Mouse (Mus musculus) limb, embryonic 14.5 days (tissue): Measurements from ENCODE around the gene Tspan3. TPM values are rescaled to one million over a fixed set of nuclear protein-coding genes. Genes with fewer than 3 reads are reported as not detected.
A peak's percentile ranks its signal among the peaks of the same experiment; 100 is the strongest.

Experiments used
- ATAC-seq: fragments of 200-750 bp; cut with Nextera tagmentation; 2 replicates; pipeline ENCODE4 v1.8.0; 2017; ENCODE audit warnings: low read depth, moderate number of reproducible peaks, moderate TSS enrichment; ENCODE audit not compliant: low FRiP score
- DNase-seq: peaks from one replicate; pipeline ENCODE4 v3.0.0-alpha.2; 2015; ENCODE audit warnings: low spot score
- H3K27ac ChIP-seq: fragments of 300-500 bp; sonication (generic); replicated peaks from 2 replicates; pipeline ENCODE4 v1.5.1; 2014; ENCODE audit warnings: low read depth, mild to moderate bottlenecking, low read length, moderate library complexity, mixed read lengths
- H3K27me3 ChIP-seq: fragments of 300-500 bp; sonication (generic); 2 replicates; pipeline ENCODE4 v1.6.1; 2014; ENCODE audit warnings: low read length, mixed read lengths; ENCODE audit not compliant: control insufficient read depth, insufficient read depth
- H3K36me3 ChIP-seq: fragments of 300-500 bp; sonication (generic); 2 replicates; pipeline ENCODE4 v1.6.1; 2014; ENCODE audit warnings: mild to moderate bottlenecking, low read length, moderate library complexity, mixed read lengths; ENCODE audit not compliant: control insufficient read depth, insufficient read depth
- H3K4me1 ChIP-seq: fragments of 300-500 bp; sonication (generic); 2 replicates; pipeline ENCODE4 v1.6.1; 2014; ENCODE audit warnings: antibody characterized with exemption, low read length, mixed read lengths; ENCODE audit not compliant: control insufficient read depth, insufficient read depth
- H3K4me2 ChIP-seq: fragments of 300-500 bp; sonication (generic); replicated peaks from 2 replicates; pipeline ENCODE4 v1.6.1; 2014; ENCODE audit warnings: low read depth, mild to moderate bottlenecking, low read length, moderate library complexity; ENCODE audit not compliant: severe bottlenecking
- H3K4me3 ChIP-seq: fragments of 300-500 bp; sonication (generic); replicated peaks from 2 replicates; pipeline ENCODE4 v1.5.1; 2014; ENCODE audit warnings: low read length
- H3K9ac ChIP-seq: fragments of 300-500 bp; sonication (generic); 2 replicates; pipeline ENCODE4 v1.6.1; 2014; ENCODE audit warnings: mild to moderate bottlenecking, low read depth, low read length, moderate library complexity; ENCODE audit not compliant: severe bottlenecking
- H3K9me3 ChIP-seq: fragments of 300-500 bp; sonication (generic); 2 replicates; pipeline ENCODE4 v1.6.1; 2016; ENCODE audit warnings: low read length; ENCODE audit not compliant: control insufficient read depth
- POLR2A ChIP-seq: fragments of 200-500 bp; IDR thresholded peaks from 2 replicates; pipeline ENCODE4 v1.8.0; 2012; ENCODE audit warnings: inconsistent platforms, mild to moderate bottlenecking, moderate library complexity, borderline replicate concordance; ENCODE audit not compliant: insufficient read depth, insufficient read length; ENCODE audit errors: extremely low read depth
- WGBS: fragments of 180-500 bp; shearing (Covaris S2); extraction: QIAGEN DNeasy Blood & Tissue Kit; methylation state at CpG from one replicate; pipeline ENCODE4 v1.1.7; 2014; 5-methylcytosine and 5-hydroxymethylcytosine counted together
- polyA plus RNA-seq, 2 experiments: library from polyadenylated mRNA; depleted of rRNA in 1 of 2; stranded (reverse) in 1 of 2; unstranded in 1 of 2; fragments of >200 nt; fragmentation: Nextera tagmentation in 1 of 2; extraction: Ambion mirVana in 1 of 2; gene quantifications; 2 replicates each; pipeline versions ENCODE4 v1.2.1 to v1.2.3; 2012 to 2014

Gene Tspan3
- polyA plus RNA-seq, 2 experiments, result 359 to 516 TPM

DNA sequence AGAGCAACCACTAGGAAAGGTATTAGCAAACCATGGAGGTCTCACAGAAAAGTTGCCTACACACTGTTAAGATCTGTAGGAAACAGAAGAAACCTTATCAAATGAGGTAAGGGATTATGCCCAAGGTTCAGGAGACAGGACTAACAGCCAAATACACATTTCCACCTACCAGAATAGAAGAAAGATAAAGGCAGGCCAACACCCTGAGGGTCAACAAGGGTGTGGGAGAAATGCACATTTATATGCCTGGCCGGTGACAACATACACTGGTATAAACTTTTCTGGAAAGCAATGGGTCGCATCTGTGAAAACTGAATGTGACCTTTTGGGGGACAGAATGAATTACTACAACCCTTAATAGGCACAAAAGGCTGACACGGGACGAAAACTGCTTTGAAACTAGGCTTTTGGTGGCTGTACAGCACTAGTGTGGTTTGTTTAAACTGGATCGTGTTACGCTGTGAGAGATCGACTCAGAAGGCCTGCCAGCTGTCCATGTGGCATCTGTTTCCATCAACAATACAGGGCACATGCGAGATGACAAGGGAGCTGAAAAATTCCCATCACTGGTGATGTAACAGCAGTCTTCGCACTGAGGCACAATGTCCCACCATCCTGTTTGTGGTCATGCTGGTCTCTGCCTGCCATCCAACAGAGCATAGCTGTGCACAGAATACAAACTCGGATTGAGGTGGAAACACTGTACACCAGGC, 33.3 kb downstream of the Tspan3 start:
- DNase-seq (peak; percentile 33), ATAC-seq (peak; percentile 58; the same call in 1 of the 2 replicates)
- Histone ChIP-seq H3K27ac (no peak overlapping the region), H3K4me1 (no peaks in the 10 kb centered on the region), H3K4me2 (no peak overlapping the region), H3K9me3 (no peaks in the 10 kb centered on the region), H3K27me3 (no peaks in the 10 kb centered on the region), H3K9ac (no peak overlapping the region), H3K4me3 (no peak overlapping the region), H3K36me3 (peaks cover 84% of the 10 kb centered on the region)
- no peak for TF ChIP-seq POLR2A
- WGBS, result 70% methylated on average over 10 of the region's 10 CpGs

DNA sequence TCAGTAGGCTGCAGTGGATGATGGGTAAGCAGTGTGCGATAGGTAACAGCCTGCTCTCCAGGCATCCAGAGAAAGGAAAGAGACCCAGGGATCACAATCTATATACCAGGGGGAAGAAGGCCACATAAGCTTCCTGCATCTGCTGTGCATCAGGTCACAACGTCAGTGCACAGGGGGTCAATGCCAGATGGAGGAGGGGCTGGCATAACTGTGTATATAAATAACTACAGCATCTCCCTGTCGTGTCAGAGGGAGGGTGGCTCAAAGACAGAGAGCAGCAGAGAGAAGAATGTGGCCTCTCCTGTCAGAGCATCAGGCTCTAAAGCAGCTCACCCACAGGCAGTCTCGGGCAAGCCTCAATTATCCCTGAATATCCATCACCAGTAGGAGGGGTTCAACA, 34.7 kb downstream of the Tspan3 start:
- DNase-seq (no peak), ATAC-seq (no peak)
- Histone ChIP-seq H3K4me3 (no peak overlapping the region), H3K4me1 (no peaks in the 10 kb centered on the region), H3K27ac (no peak overlapping the region), H3K4me2 (no peak overlapping the region), H3K27me3 (no peaks in the 10 kb centered on the region), H3K36me3 (peaks cover 70% of the 10 kb centered on the region), H3K9me3 (no peaks in the 10 kb centered on the region), H3K9ac (no peak overlapping the region)
- WGBS, result 33% methylated on average over 4 of the region's 4 CpGs
- TF ChIP-seq POLR2A, result no peak

GRCm38 (mm10) chr9:56129951-56130350, 35.3 kb downstream of the Tspan3 start:
- Histone ChIP-seq H3K36me3 (peaks cover 64% of the 10 kb centered on the region), H3K4me3 (no peak overlapping the region), H3K4me2 (no peak overlapping the region), H3K9me3 (no peaks in the 10 kb centered on the region), H3K9ac (no peak overlapping the region), H3K27ac (no peak overlapping the region), H3K4me1 (no peaks in the 10 kb centered on the region), H3K27me3 (no peaks in the 10 kb centered on the region)
- 94% methylated on average over 3 of the region's 3 CpGs for WGBS
- DNase-seq, result no peak
- no peak for TF ChIP-seq POLR2A
- ATAC-seq, result no peak

DNA sequence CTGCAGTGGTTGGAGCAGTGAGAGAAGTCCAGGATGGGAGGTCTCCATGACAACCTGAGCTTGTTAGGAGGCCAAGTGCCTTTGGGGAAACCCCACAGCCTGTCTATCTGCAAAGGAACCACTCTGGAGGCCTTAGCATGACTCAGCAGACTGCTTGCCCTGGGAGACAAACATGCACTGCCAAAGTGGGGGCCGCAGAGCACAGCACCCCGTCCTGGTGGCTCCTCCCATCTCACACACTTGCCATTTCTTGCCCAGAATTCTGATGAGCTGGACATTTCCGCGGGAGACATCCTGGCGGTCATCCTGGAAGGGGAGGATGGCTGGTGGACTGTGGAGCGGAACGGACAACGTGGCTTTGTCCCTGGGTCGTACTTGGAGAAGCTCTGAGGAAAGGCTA, 36.9 kb downstream of the Tspan3 start:
- H3K4me2 ChIP-seq, result no peak overlapping the region
- 91% methylated on average over 9 of the region's 9 CpGs for WGBS
- no peaks in the 10 kb centered on the region for H3K4me1 ChIP-seq
- ATAC-seq (no peak), DNase-seq (no peak)
- no peak overlapping the region for H3K4me3 ChIP-seq
- peaks cover 52% of the 10 kb centered on the region for H3K36me3 ChIP-seq
- H3K27me3 ChIP-seq, result no peaks in the 10 kb centered on the region
- H3K9me3 ChIP-seq, result no peaks in the 10 kb centered on the region
- no peak for TF ChIP-seq POLR2A
- no peak overlapping the region for H3K27ac ChIP-seq
- no peak overlapping the region for H3K9ac ChIP-seq

DNA sequence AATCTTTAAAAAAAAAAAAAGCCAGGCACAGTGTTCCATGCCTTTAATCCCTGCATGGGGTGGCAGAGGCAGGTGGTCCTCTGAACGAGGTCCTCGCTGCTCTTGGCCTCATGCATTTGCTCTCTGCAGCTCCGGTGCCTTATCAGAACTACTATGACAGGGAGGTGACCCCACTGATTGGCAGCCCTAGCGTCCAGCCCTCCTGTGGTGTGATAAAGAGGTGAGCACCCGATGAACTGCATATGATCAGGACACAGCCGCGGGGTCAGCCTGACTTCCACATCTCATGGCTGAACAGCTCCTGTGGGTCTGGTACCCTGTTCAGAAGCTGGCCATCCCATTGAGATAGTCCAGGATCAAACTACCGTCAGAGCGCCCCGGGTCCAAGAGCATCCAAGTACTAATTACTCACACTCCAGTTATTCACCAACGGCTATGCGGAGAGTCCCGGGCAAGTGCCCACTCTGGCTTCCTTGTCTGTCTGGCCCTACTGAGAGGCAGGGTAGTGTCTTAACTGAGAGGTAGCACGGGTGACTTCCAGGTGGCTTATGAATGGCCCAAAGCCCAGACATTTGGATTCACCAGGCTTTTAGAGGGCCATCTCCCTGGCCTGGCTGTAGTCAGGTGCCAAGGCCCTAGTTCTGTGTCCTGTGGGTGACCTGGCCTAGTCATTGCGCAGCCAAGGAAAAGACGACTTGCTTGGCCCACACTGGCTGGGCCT, 38.7 kb downstream of the Tspan3 start:
- H3K9me3 ChIP-seq, result no peaks in the 10 kb centered on the region
- DNase-seq (no peak), ATAC-seq (no peak)
- no peak overlapping the region for H3K27ac ChIP-seq
- peaks cover 38% of the 10 kb centered on the region for H3K36me3 ChIP-seq
- TF ChIP-seq POLR2A, result no peak
- no peak overlapping the region for H3K4me3 ChIP-seq
- no peaks in the 10 kb centered on the region for H3K4me1 ChIP-seq
- H3K9ac ChIP-seq, result no peak overlapping the region
- no peaks in the 10 kb centered on the region for H3K27me3 ChIP-seq
- no peak overlapping the region for H3K4me2 ChIP-seq
- WGBS, result 86% methylated on average over 16 of the region's 16 CpGs
